Mouse (Mus musculus) lung, embryonic 15.5 days (tissue): Measurements from ENCODE around the gene Bbs2. TPM values are rescaled to one million over a fixed set of nuclear protein-coding genes. Genes with fewer than 3 reads are reported as not detected.
"Not testable (repeated sequence)": the region's sequence is repeated elsewhere in the genome, so short reads cannot be mapped to it uniquely, and the experiment has no call there.

Experiments
- ATAC-seq: fragments of 200-750 bp; cut with Nextera tagmentation; 2 replicates; pipeline ENCODE4 v1.8.0; 2017; ENCODE audit warnings: moderate number of reproducible peaks, borderline replicate concordance; ENCODE audit not compliant: low FRiP score, low TSS enrichment; ENCODE audit errors: extremely low read depth
- H3K27ac ChIP-seq: fragments of 300-500 bp; sonication (generic); 2 replicates; pipeline ENCODE4 v1.5.1; 2015; ENCODE audit warnings: moderate library complexity, mild to moderate bottlenecking, inconsistent platforms
- H3K27me3 ChIP-seq: fragments of 300-500 bp; sonication (generic); 2 replicates; pipeline ENCODE4 v1.6.1; 2015; ENCODE audit warnings: inconsistent platforms
- H3K36me3 ChIP-seq: fragments of 300-500 bp; sonication (generic); 2 replicates; pipeline ENCODE4 v1.6.1; 2015; ENCODE audit warnings: inconsistent platforms
- H3K4me1 ChIP-seq: fragments of 300-500 bp; sonication (generic); 2 replicates; pipeline ENCODE4 v1.6.1; 2015; ENCODE audit warnings: inconsistent platforms
- H3K4me2 ChIP-seq: fragments of 300-500 bp; sonication (generic); 2 replicates; pipeline ENCODE4 v1.6.1; 2015; ENCODE audit warnings: inconsistent platforms, mild to moderate bottlenecking, moderate library complexity
- H3K4me3 ChIP-seq: fragments of 300-500 bp; sonication (generic); 2 replicates; pipeline ENCODE4 v1.5.1; 2015; ENCODE audit warnings: mild to moderate bottlenecking, inconsistent platforms
- H3K9ac ChIP-seq: fragments of 300-500 bp; sonication (generic); 2 replicates; pipeline ENCODE4 v1.6.1; 2015; ENCODE audit warnings: inconsistent platforms
- H3K9me3 ChIP-seq: fragments of 300-500 bp; sonication (generic); 2 replicates; pipeline ENCODE4 v1.6.1; 2016; ENCODE audit warnings: inconsistent platforms
- WGBS: fragments of 180-500 bp; shearing (Covaris S2); methylation state at CpG from one replicate; pipeline ENCODE4 v1.1.7; 2015; 5-methylcytosine and 5-hydroxymethylcytosine counted together
- polyA plus RNA-seq: library from polyadenylated mRNA; unstranded; fragments of >200 nt; fragmentation: Nextera tagmentation; extraction: Ambion mirVana; gene quantifications from 2 replicates; pipeline ENCODE4 v1.2.1, GENCODE M21; 2015

Gene Bbs2
- polyA plus RNA-seq, 1 experiment from 2014 or later, result 13.1 TPM

GRCm38 (mm10) chr8:94036541-94036940 lies 62.2 kb downstream of the Bbs2 start:
- H3K9me3 ChIP-seq, H3K36me3 ChIP-seq, H3K27me3 ChIP-seq: not testable (repeated sequence)
- Histone ChIP-seq H3K9ac (peak overlapping the region; percentile 57), H3K27ac (peak overlapping the region; percentile 85), H3K4me3 (peak overlapping the region; percentile 92), H3K4me1 (peaks cover 22% of the 10 kb centered on the region), H3K4me2 (peak overlapping the region; percentile 69)
- peak; percentile 89 for ATAC-seq
- under 1% methylated on average over 23 of the region's 32 CpGs for WGBS

GRCm38 (mm10) chr8:94035200-94035599 lies 63.5 kb downstream of the Bbs2 start:
- 43% methylated on average over 5 of the region's 5 CpGs for WGBS

GRCm38 (mm10) chr8:94033601-94034000 lies 65.1 kb downstream of the Bbs2 start:
- Histone ChIP-seq H3K4me3 (no peak overlapping the region), H3K27ac (no peak overlapping the region), H3K9me3 (no peaks in the 10 kb centered on the region), H3K4me2 (no peak overlapping the region), H3K27me3 (no peaks in the 10 kb centered on the region), H3K4me1 (peaks cover 22% of the 10 kb centered on the region), H3K9ac (no peak overlapping the region), H3K36me3 (peaks cover 27% of the 10 kb centered on the region)
- WGBS, result 82% methylated on average over 3 of the region's 3 CpGs
- ATAC-seq, result no peak

More at GRCm38 (mm10) chr8:94035200-94035599, 63.5 kb downstream of the Bbs2 start:
- Histone ChIP-seq H3K36me3 (peaks cover 11% of the 10 kb centered on the region), H3K4me2 (peak overlapping the region; percentile 69), H3K4me3 (peak overlapping the region; percentile 92; the same call in 1 of the 2 replicates), H3K9ac (peak overlapping the region; percentile 4; the same call in 1 of the 2 replicates), H3K9me3 (no peaks in the 10 kb centered on the region), H3K4me1 (peaks cover 22% of the 10 kb centered on the region), H3K27ac (no peak overlapping the region), H3K27me3 (no peaks in the 10 kb centered on the region)
- ATAC-seq, result no peak

- 91% methylated on average over 9 of the region's 9 CpGs for WGBS
- Histone ChIP-seq H3K27me3 (no peaks in the 10 kb centered on the region), H3K4me2 (no peak overlapping the region), H3K9me3 (no peaks in the 10 kb centered on the region), H3K4me3 (no peak overlapping the region), H3K4me1 (peaks cover 7% of the 10 kb centered on the region; the same call in 1 of the 2 replicates), H3K27ac (no peak overlapping the region), H3K36me3 (peaks cover 63% of the 10 kb centered on the region), H3K9ac (no peak overlapping the region)
- no peak for ATAC-seq
Measured at GRCm38 (mm10) chr8:94029701-94030100, 69.0 kb downstream of the Bbs2 start.

GRCm38 (mm10) chr8:94023916-94024315 lies 74.8 kb downstream of the Bbs2 start:
- no peak for ATAC-seq
- Histone ChIP-seq H3K27ac (no peak overlapping the region), H3K4me1 (no peaks in the 10 kb centered on the region), H3K36me3 (peaks cover 80% of the 10 kb centered on the region), H3K27me3 (no peaks in the 10 kb centered on the region), H3K9me3 (no peaks in the 10 kb centered on the region), H3K4me2 (no peak overlapping the region), H3K4me3 (no peak overlapping the region), H3K9ac (no peak overlapping the region)
- 94% methylated on average over 6 of the region's 6 CpGs for WGBS

Other genes with a start within 250 kb of the Bbs2 start
- gene Amfr, start 86.1 kb downstream of the Bbs2 start, polyA plus RNA-seq, result 48.5 and 49.6 TPM in 2 replicates
- gene Nudt21, start 61.9 kb downstream of the Bbs2 start, polyA plus RNA-seq, result 111 and 113 TPM in 2 replicates
- gene Ogfod1, start 61.7 kb downstream of the Bbs2 start, polyA plus RNA-seq, result 10.6 and 13.7 TPM in 2 replicates
- gene Mt4, start 38.3 kb upstream of the Bbs2 start, polyA plus RNA-seq, result not detected in 2 replicates
- gene Mt3, start 53.7 kb upstream of the Bbs2 start, polyA plus RNA-seq, result 5.5 and 5.7 TPM in 2 replicates
- 26.6 and 33.1 TPM in 2 replicates for gene Mt2, start 73.7 kb upstream of the Bbs2 start, polyA plus RNA-seq
- gene Mt1, start 80.2 kb upstream of the Bbs2 start, polyA plus RNA-seq, result 144 and 179 TPM in 2 replicates
- 99.9 and 101 TPM in 2 replicates for gene Nup93, start 115.6 kb upstream of the Bbs2 start, polyA plus RNA-seq
- gene Slc12a3, start 230.3 kb upstream of the Bbs2 start, polyA plus RNA-seq, result 0.14 TPM in 1 of 2 replicates, not detected in the other